Mouse (Mus musculus): ENCODE measurements around the gene Cdyl2. TPM values are rescaled to one million over a fixed set of nuclear protein-coding genes. Genes with fewer than 3 reads are reported as not detected.

Cdyl2 gene
- polyA plus RNA-seq, 1 experiment = 4.6 TPM

DNA sequence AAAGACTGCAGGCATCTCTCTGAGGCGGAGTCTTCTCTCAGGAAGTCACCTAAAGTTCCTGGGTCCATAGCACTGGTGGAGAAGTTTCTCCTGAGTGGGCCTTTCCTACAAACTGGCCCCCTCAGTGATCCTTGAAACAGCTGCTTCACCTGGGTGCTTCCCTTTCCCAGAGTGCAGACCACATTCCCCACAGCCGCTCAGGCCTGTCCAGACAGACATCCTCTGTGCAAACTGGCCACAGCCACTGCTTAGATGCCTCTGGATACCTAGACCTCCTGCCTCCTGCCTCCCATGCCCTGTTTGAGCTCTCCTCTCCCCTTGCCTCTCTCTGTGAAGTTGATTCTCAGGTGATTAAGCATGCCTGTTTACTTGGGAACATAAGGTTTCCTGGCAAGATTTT, 156.1 kb downstream of the Cdyl2 start:
- DNase-seq (ENCODE audit: low read depth in 1 of 2, low spot score in 2 of 2) = no peak
- Histone ChIP-seq H3K4me1 (ENCODE audit: control insufficient read depth, insufficient read depth, insufficient read length) (no peaks in the 10 kb centered on the region; the same call in 1 of the 2 replicates), H3K4me3 (ENCODE audit: extremely low read depth, insufficient read depth, insufficient read length) (no peak overlapping the region), H3K27ac (ENCODE audit: insufficient read depth, low read length) (no peak overlapping the region), H3K36me3 (ENCODE audit: control insufficient read depth, insufficient read depth, low read length) (peaks cover 6% of the 10 kb centered on the region), H3K27me3 (ENCODE audit: control insufficient read depth, insufficient read depth, low read length) (no peaks in the 10 kb centered on the region)
- WGBS = 95% methylated on average over 2 of the region's 2 CpGs
- TF ChIP-seq CTCF (IDR thresholded peaks at IDR 0.05; ENCODE audit: extremely low read depth, insufficient read depth, insufficient read length, insufficient replicate concordance) (no peak), POLR2A (IDR thresholded peaks at IDR 0.05; ENCODE audit: low read depth, low read length) (no peak)

DNA sequence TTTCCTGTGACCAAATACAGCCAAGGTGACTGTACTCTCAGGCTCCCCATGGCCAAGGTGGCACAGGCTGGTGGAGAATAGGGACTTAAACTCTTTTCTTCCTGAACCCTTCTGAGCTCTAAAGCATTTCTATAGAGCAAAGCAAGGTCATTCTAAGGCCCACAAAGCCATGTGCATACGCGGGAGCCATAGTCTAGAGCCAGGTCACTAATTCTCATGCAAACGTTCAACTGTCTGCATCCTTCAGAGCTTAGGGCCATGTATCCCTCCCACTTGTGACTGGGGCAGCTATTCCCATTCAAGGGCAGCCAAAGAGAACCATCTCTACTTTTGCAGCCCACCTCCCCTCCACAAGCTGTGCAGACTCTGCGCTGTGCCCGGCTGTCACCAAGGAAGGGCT, 159.7 kb downstream of the Cdyl2 start:
- Histone ChIP-seq H3K36me3 (ENCODE audit: control insufficient read depth, insufficient read depth, low read length) (peaks cover 6% of the 10 kb centered on the region), H3K27me3 (ENCODE audit: control insufficient read depth, insufficient read depth, low read length) (no peaks in the 10 kb centered on the region), H3K4me3 (ENCODE audit: extremely low read depth, insufficient read depth, insufficient read length) (no peak overlapping the region), H3K4me1 (ENCODE audit: control insufficient read depth, insufficient read depth, insufficient read length) (no peaks in the 10 kb centered on the region), H3K27ac (ENCODE audit: insufficient read depth, low read length) (no peak overlapping the region)
- no peak for TF ChIP-seq CTCF (IDR thresholded peaks at IDR 0.05; ENCODE audit: extremely low read depth, insufficient read depth, insufficient read length, insufficient replicate concordance)
- no peak for TF ChIP-seq POLR2A (IDR thresholded peaks at IDR 0.05; ENCODE audit: low read depth, low read length)
- no peak for DNase-seq (ENCODE audit: low read depth in 1 of 2, low spot score in 2 of 2)
- 95% methylated on average over 5 of the region's 5 CpGs for WGBS

DNA sequence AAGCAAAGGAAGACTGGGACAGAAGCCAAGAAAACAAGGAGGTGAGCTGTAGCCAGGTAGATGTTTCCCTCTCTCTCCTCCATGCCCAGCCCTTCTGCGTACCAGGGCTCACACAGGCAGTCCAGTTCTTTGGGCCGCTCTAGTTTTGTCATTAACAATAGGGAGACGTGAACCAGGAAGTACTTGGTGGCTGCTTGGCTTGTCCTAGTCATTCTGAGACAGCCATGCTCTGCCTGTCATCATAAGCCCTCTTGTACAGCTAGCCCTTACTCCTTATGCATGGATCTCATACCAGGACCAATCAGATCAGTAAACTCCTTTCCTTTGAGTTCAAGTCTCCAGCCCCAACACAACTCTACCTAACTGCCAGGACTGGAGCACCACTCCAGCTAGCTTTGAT, 180.0 kb downstream of the Cdyl2 start:
- WGBS = 80% methylated on average over 3 of the region's 3 CpGs
- TF ChIP-seq CTCF (IDR thresholded peaks at IDR 0.05; ENCODE audit: extremely low read depth, insufficient read depth, insufficient read length, insufficient replicate concordance) = no peak
- TF ChIP-seq POLR2A (IDR thresholded peaks at IDR 0.05; ENCODE audit: low read depth, low read length) = no peak
- no peak for DNase-seq (ENCODE audit: low read depth in 1 of 2, low spot score in 2 of 2)

DNA sequence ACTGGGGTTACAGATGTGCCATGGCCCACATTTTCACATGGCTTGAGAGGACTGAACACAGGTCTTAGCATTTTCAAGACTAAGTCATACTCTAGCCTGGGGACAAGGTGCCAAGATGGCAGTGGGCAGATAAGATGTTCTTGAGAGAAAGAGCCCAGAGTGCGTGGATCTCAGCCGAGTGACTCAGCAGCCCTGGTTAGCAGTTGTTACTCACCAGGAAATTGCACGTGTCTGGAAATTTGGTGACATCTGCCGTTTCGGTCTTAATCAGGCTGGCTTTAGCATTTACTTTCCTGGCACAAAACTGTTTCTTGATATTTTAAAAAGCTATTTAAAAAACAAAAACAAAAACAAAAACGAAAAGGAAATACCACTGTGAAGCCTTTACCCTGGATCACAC, 180.5 kb downstream of the Cdyl2 start:
- WGBS = 56% methylated on average over 6 of the region's 6 CpGs
- TF ChIP-seq CTCF (IDR thresholded peaks at IDR 0.05; ENCODE audit: extremely low read depth, insufficient read depth, insufficient read length, insufficient replicate concordance) (no peak), POLR2A (IDR thresholded peaks at IDR 0.05; ENCODE audit: low read depth, low read length) (no peak)
- Histone ChIP-seq H3K4me3 (ENCODE audit: extremely low read depth, insufficient read depth, insufficient read length) (no peak overlapping the region), H3K36me3 (ENCODE audit: control insufficient read depth, insufficient read depth, low read length) (no peaks in the 10 kb centered on the region), H3K27ac (ENCODE audit: insufficient read depth, low read length) (no peak overlapping the region), H3K4me1 (ENCODE audit: control insufficient read depth, insufficient read depth, insufficient read length) (no peaks in the 10 kb centered on the region), H3K27me3 (ENCODE audit: control insufficient read depth, insufficient read depth, low read length) (no peaks in the 10 kb centered on the region)
- DNase-seq (ENCODE audit: low read depth in 1 of 2, low spot score in 2 of 2) = no peak

More for the DNA sequence above, 180.0 kb downstream of the Cdyl2 start:
- Histone ChIP-seq H3K36me3 (ENCODE audit: control insufficient read depth, insufficient read depth, low read length) (no peaks in the 10 kb centered on the region), H3K27me3 (ENCODE audit: control insufficient read depth, insufficient read depth, low read length) (no peaks in the 10 kb centered on the region), H3K4me3 (ENCODE audit: extremely low read depth, insufficient read depth, insufficient read length) (no peak overlapping the region), H3K4me1 (ENCODE audit: control insufficient read depth, insufficient read depth, insufficient read length) (no peaks in the 10 kb centered on the region), H3K27ac (ENCODE audit: insufficient read depth, low read length) (no peak overlapping the region)

DNA sequence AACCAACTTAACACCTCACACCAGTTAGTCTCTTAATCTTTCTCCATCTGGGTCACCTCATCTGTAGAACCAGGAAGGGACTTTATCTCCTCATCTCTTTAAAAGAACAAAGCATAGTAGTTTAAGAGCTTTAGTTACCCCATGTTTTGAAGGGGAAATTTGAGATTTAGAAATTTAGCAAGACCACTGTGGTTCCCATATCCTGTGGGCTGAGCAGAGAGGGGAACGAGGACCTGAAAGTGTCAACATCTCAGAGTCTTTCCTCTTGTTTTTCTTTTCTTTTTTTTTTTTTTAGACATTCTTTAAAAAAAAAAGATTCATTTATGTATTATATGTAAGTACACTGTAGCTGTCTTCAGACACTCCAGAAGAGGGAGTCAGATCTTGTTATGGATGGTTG, 189.4 kb downstream of the Cdyl2 start:
- no peak for TF ChIP-seq POLR2A (IDR thresholded peaks at IDR 0.05; ENCODE audit: low read depth, low read length)
- no peak for TF ChIP-seq CTCF (IDR thresholded peaks at IDR 0.05; ENCODE audit: extremely low read depth, insufficient read depth, insufficient read length, insufficient replicate concordance)
- DNase-seq (ENCODE audit: low read depth in 1 of 2, low spot score in 2 of 2) = no peak
- H3K27ac ChIP-seq (ENCODE audit: insufficient read depth, low read length) = no peak overlapping the region
- H3K4me1 ChIP-seq (ENCODE audit: control insufficient read depth, insufficient read depth, insufficient read length) = no peaks in the 10 kb centered on the region
- 4% methylated on average over 1 of the region's 1 CpGs for WGBS
- no peak overlapping the region for H3K4me3 ChIP-seq (ENCODE audit: extremely low read depth, insufficient read depth, insufficient read length)
- H3K27me3 ChIP-seq (ENCODE audit: control insufficient read depth, insufficient read depth, low read length) = no peaks in the 10 kb centered on the region
- no peaks in the 10 kb centered on the region for H3K36me3 ChIP-seq (ENCODE audit: control insufficient read depth, insufficient read depth, low read length)

DNA sequence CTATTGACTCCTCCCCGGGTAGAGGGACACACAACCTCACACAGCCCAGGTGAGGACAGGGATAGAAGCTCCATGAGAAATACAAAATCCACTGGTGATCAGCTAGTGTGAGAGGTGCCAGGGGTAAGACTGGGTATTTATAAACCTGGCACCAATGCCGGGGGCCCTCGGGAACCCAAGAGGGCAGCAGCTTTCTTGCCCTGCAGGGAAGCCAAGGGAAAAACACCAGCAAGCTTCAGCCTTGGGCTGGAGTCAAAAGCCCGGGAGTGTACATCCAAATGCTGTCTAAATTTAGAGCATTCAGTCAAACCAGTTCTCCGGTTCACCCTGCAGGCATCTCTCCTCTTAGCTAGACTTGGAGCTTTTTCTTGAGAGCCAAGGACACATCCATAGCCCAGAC, 189.9 kb downstream of the Cdyl2 start:
- Histone ChIP-seq H3K36me3 (ENCODE audit: control insufficient read depth, insufficient read depth, low read length) (no peaks in the 10 kb centered on the region), H3K27ac (ENCODE audit: insufficient read depth, low read length) (no peak overlapping the region), H3K4me1 (ENCODE audit: control insufficient read depth, insufficient read depth, insufficient read length) (no peaks in the 10 kb centered on the region), H3K4me3 (ENCODE audit: extremely low read depth, insufficient read depth, insufficient read length) (no peak overlapping the region), H3K27me3 (ENCODE audit: control insufficient read depth, insufficient read depth, low read length) (no peaks in the 10 kb centered on the region)
- TF ChIP-seq POLR2A (IDR thresholded peaks at IDR 0.05; ENCODE audit: low read depth, low read length) = no peak
- no peak for TF ChIP-seq CTCF (IDR thresholded peaks at IDR 0.05; ENCODE audit: extremely low read depth, insufficient read depth, insufficient read length, insufficient replicate concordance)
- DNase-seq (ENCODE audit: low read depth in 1 of 2, low spot score in 2 of 2) = no peak
- WGBS = 79% methylated on average over 5 of the region's 5 CpGs

DNA sequence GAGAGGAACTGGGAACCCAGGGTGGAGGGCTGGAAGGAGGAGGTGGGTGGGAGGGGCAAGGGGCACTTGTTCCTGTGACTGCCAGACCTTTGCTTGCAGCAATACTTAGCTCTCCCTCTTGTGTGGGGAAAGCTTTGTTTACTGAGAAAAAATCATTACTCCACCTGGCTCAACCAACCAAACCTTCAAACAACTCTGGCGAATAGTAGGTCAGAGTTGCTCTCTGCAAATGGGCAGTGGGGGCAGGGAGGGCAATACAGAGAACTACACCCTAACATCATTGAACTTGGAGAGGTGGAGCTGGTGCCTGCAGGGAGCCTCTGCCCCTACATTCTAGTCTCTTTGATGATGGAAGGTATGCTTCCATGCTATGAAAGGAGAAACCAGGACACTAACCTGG, 192.7 kb downstream of the Cdyl2 start:
- DNase-seq (ENCODE audit: low read depth in 1 of 2, low spot score in 2 of 2) = no peak
- TF ChIP-seq POLR2A (IDR thresholded peaks at IDR 0.05; ENCODE audit: low read depth, low read length) (no peak), CTCF (IDR thresholded peaks at IDR 0.05; ENCODE audit: extremely low read depth, insufficient read depth, insufficient read length, insufficient replicate concordance) (no peak)
- Histone ChIP-seq H3K27ac (ENCODE audit: insufficient read depth, low read length) (no peak overlapping the region), H3K36me3 (ENCODE audit: control insufficient read depth, insufficient read depth, low read length) (no peaks in the 10 kb centered on the region), H3K4me3 (ENCODE audit: extremely low read depth, insufficient read depth, insufficient read length) (no peak overlapping the region), H3K4me1 (ENCODE audit: control insufficient read depth, insufficient read depth, insufficient read length) (no peaks in the 10 kb centered on the region), H3K27me3 (ENCODE audit: control insufficient read depth, insufficient read depth, low read length) (no peaks in the 10 kb centered on the region)
- WGBS = 94% methylated on average over 1 of the region's 1 CpGs
